Mouse (Mus musculus) intestine, postnatal 0 days (tissue): ENCODE data around the gene Bglap3. TPM values are rescaled to one million over a fixed set of nuclear protein-coding genes. Genes with fewer than 3 reads are reported as not detected.
A peak's percentile ranks its signal among the peaks of the same experiment; 100 is the strongest.
"Not testable (repeated sequence)": the region's sequence is repeated elsewhere in the genome, so short reads cannot be mapped to it uniquely, and the experiment has no call there.

ENCODE experiments used
- ATAC-seq: fragments of 200-750 bp; cut with Nextera tagmentation; 2 replicates; pipeline ENCODE4 v1.8.0; 2017; ENCODE audit warnings: mild to moderate bottlenecking, moderate TSS enrichment, moderate library complexity
- H3K27ac ChIP-seq: fragments of 300-500 bp; sonication (generic); 2 replicates; pipeline ENCODE4 v1.5.1; 2014; ENCODE audit warnings: mild to moderate bottlenecking, low read depth, low read length, moderate library complexity
- H3K27me3 ChIP-seq: fragments of 300-500 bp; sonication (generic); replicated peaks from 2 replicates; pipeline ENCODE4 v1.6.1; 2014; ENCODE audit warnings: low read length, mixed read lengths; ENCODE audit not compliant: control insufficient read depth, insufficient read depth
- H3K36me3 ChIP-seq: fragments of 300-500 bp; sonication (generic); 2 replicates; pipeline ENCODE4 v1.6.1; 2014; ENCODE audit warnings: mild to moderate bottlenecking, moderate library complexity; ENCODE audit not compliant: control insufficient read depth, insufficient read depth
- H3K4me1 ChIP-seq: fragments of 300-500 bp; sonication (generic); replicated peaks from 2 replicates; pipeline ENCODE4 v1.6.1; 2014; ENCODE audit warnings: antibody characterized with exemption, low read length, mixed read lengths; ENCODE audit not compliant: control insufficient read depth, insufficient read depth
- H3K4me2 ChIP-seq: fragments of 300-500 bp; sonication (generic); replicated peaks from 2 replicates; pipeline ENCODE4 v1.6.1; 2014; ENCODE audit warnings: low read depth, mild to moderate bottlenecking, moderate library complexity
- H3K4me3 ChIP-seq: fragments of 300-500 bp; sonication (generic); 2 replicates; pipeline ENCODE4 v1.5.1; 2014; ENCODE audit warnings: low read depth, low read length
- H3K9ac ChIP-seq: fragments of 300-500 bp; sonication (generic); 2 replicates; pipeline ENCODE4 v1.6.1; 2014; ENCODE audit warnings: mild to moderate bottlenecking, low read depth, low read length
- H3K9me3 ChIP-seq: fragments of 300-500 bp; sonication (generic); 2 replicates; pipeline ENCODE4 v1.6.1; 2016; ENCODE audit warnings: mixed run types; ENCODE audit not compliant: control insufficient read depth
- CTCF ChIP-seq: sonication (generic); IDR thresholded peaks from 2 replicates; pipeline ENCODE4 v1.5.1; 2016; ENCODE audit warnings: low read depth, mild to moderate bottlenecking, control low read depth, antibody characterized with exemption, moderate library complexity
- WGBS: fragments of 180-500 bp; shearing (Covaris S2); extraction: QIAGEN DNeasy Blood & Tissue Kit; methylation state at CpG from one replicate; pipeline ENCODE4 v1.1.7; 2014; 5-methylcytosine and 5-hydroxymethylcytosine counted together
- polyA plus RNA-seq: library from polyadenylated mRNA; unstranded; fragments of >200 nt; fragmentation: Nextera tagmentation; extraction: Ambion mirVana; gene quantifications from 2 replicates; pipeline ENCODE4 v1.2.1, GENCODE M21; 2015

Bglap3 gene
- 72.5 and 81.0 TPM in 2 replicates for polyA plus RNA-seq

DNA sequence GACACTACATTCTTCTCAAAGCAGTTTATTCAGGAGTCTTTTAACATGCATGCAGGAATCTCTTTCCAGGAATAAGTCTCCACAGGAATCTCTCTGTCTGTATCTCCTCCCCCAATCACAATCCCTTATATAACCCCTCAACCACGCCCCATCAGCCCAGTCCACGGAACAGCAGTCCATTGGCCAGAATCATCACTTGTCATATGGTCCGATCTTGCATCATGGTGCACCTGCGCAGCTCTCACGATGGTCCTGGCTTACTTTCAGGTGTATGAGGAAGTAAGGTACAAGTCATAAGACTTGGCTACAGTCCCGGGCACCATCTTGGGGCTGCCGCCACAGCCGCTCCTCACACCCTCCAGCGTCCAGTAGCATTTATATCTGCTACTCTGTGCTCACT is at the start of gene Bglap3:
TSS of gene Bglap3 (minus strand) at position 101 of the 400 bp plus-strand sequence.
- H3K4me2 ChIP-seq, H3K27me3 ChIP-seq, H3K9me3 ChIP-seq, H3K27ac ChIP-seq, H3K4me3 ChIP-seq, H3K4me1 ChIP-seq, H3K9ac ChIP-seq, H3K36me3 ChIP-seq, ATAC-seq: not testable (repeated sequence)
- 88% methylated on average over 9 of the region's 9 CpGs for WGBS

GRCm38 (mm10) chr3:88422020-88422720 is 49.6 kb upstream of the Bglap3 start:
- TF ChIP-seq CTCF: peak; percentile 61
- Histone ChIP-seq H3K27me3 (no peaks in the 10 kb centered on the region), H3K4me1 (0 out of 2 replicates have a peak, but pooled peaks cover 11% of the 10 kb centered on the region), H3K9me3 (no peaks in the 10 kb centered on the region), H3K27ac (peak overlapping the region; percentile 65), H3K4me2 (peak overlapping the region; percentile 3; the same call in 1 of the 2 replicates), H3K4me3 (no peak overlapping the region), H3K9ac (no peak overlapping the region; the same call in 1 of the 2 replicates), H3K36me3 (peaks cover 31% of the 10 kb centered on the region)
- WGBS: 26% methylated on average over 9 of the region's 9 CpGs
- ATAC-seq: peak; percentile 74

DNA sequence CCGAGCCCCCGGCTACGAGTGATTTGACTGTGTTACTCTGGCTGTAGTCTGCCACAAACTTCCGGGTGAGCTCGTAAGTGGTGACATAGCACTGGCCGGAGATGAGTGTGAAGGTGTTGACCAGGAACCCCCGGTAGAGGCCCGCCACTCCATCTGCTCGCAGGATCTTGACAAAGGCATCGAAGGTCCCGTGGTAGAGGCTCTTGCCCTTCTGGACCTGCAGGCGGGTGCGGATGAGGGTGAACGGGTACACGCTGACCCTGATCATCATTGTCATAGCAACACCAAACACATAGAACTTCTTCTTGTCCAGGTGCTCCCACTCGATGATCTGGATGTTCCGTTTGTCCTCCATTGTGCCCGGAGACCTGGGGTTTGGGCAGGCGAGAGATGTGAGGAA is 48.2 kb upstream of the Bglap3 start:
- no peaks in the 10 kb centered on the region for H3K9me3 ChIP-seq
- ATAC-seq: no peak
- no peak overlapping the region for H3K4me2 ChIP-seq
- H3K4me3 ChIP-seq: no peak overlapping the region
- no peak overlapping the region for H3K9ac ChIP-seq
- peaks cover 43% of the 10 kb centered on the region for H3K36me3 ChIP-seq
- H3K4me1 ChIP-seq: 0 out of 2 replicates have a peak, but pooled peaks cover 11% of the 10 kb centered on the region
- H3K27ac ChIP-seq: no peak overlapping the region
- H3K27me3 ChIP-seq: no peaks in the 10 kb centered on the region
- 91% methylated on average over 19 of the region's 19 CpGs for WGBS
- TF ChIP-seq CTCF: no peak

- no peaks in the 10 kb centered on the region for H3K9me3 ChIP-seq
- WGBS: 75% methylated on average over 6 of the region's 6 CpGs
- H3K27ac ChIP-seq: no peak overlapping the region
- H3K9ac ChIP-seq: no peak overlapping the region; the same call in 1 of the 2 replicates
- H3K27me3 ChIP-seq: no peaks in the 10 kb centered on the region
- peaks cover 8% of the 10 kb centered on the region; the same call in 1 of the 2 replicates for H3K4me1 ChIP-seq
- H3K4me2 ChIP-seq: no peak overlapping the region
- peaks cover 66% of the 10 kb centered on the region for H3K36me3 ChIP-seq
- H3K4me3 ChIP-seq: no peak overlapping the region
- no peak for ATAC-seq
- TF ChIP-seq CTCF: no peak
Measured at GRCm38 (mm10) chr3:88418016-88418415, 45.5 kb upstream of the Bglap3 start.

DNA sequence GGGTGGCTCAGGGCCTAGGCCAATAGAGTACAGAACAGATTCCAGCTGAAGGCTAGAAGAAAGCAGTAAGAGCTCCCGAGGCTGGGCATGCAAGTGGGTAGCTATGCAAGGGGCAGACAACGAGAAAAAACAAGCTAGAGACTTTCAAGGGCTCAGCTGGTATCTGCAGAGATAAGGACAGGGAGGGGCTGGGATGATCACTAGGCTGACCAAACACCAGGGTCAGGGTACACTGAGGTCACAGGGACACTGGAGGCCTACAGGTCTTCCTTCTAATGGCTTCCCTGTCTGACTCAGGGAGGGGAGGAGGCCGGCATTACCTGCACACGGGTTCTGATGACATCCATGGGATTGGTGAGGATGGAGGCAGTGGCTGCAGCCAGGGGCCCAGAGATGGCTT is 43.1 kb upstream of the Bglap3 start:
- Histone ChIP-seq H3K9ac (no peak overlapping the region), H3K9me3 (no peaks in the 10 kb centered on the region), H3K4me1 (peaks cover 3% of the 10 kb centered on the region; the same call in 1 of the 2 replicates), H3K4me2 (peak overlapping the region; percentile 17; the same call in 1 of the 2 replicates), H3K27ac (peak overlapping the region; percentile 68), H3K36me3 (peaks cover 70% of the 10 kb centered on the region), H3K4me3 (no peak overlapping the region), H3K27me3 (no peaks in the 10 kb centered on the region)
- ATAC-seq: peak; percentile 77
- TF ChIP-seq CTCF: no peak
- WGBS: 37% methylated on average over 4 of the region's 4 CpGs

- Histone ChIP-seq H3K36me3 (peaks cover 46% of the 10 kb centered on the region), H3K27me3 (no peaks in the 10 kb centered on the region), H3K4me2 (no peak overlapping the region), H3K9ac (no peak overlapping the region), H3K4me3 (no peak overlapping the region), H3K27ac (peak overlapping the region; percentile 68; the same call in 1 of the 2 replicates), H3K9me3 (no peaks in the 10 kb centered on the region), H3K4me1 (peaks cover 3% of the 10 kb centered on the region; the same call in 1 of the 2 replicates)
- WGBS: 83% methylated on average over 11 of the region's 11 CpGs
- ATAC-seq: no peak
- no peak for TF ChIP-seq CTCF
Measured at GRCm38 (mm10) chr3:88412636-88413035, 40.1 kb upstream of the Bglap3 start.
